Mouse (Mus musculus) spleen, adult 12 weeks (tissue): Measurements from ENCODE around the gene Ick.
A peak's percentile ranks its signal among the peaks of the same experiment; 100 is the strongest.
"Not testable (repeated sequence)": the region's sequence is repeated elsewhere in the genome, so short reads cannot be mapped to it uniquely, and the experiment has no call there.

ENCODE experiments used
- DNase-seq: peaks from one replicate; pipeline ENCODE4 v3.0.0; 2022; ENCODE audit warnings: low spot score

The Ick gene

GRCm38 (mm10) chr9:78148149-78148548 is 39.2 kb downstream of the Ick start:
- DNase-seq, result no peak

- DNase-seq, result not testable (repeated sequence)
Measured at GRCm38 (mm10) chr9:78149770-78150169, 40.8 kb downstream of the Ick start.

- DNase-seq, result no peak
Measured at GRCm38 (mm10) chr9:78154211-78154977, 45.4 kb downstream of the Ick start.

- DNase-seq, result no peak
Measured at GRCm38 (mm10) chr9:78157221-78157620, 48.2 kb downstream of the Ick start.

- DNase-seq, result no peak
Measured at GRCm38 (mm10) chr9:78163291-78163690, 54.3 kb downstream of the Ick start.

GRCm38 (mm10) chr9:78164741-78165140 is 55.7 kb downstream of the Ick start:
- DNase-seq, result no peak

GRCm38 (mm10) chr9:78165454-78165853 is 56.5 kb downstream of the Ick start:
- no peak for DNase-seq

- DNase-seq, result no peak
Measured at GRCm38 (mm10) chr9:78166694-78167452, 57.9 kb downstream of the Ick start.

GRCm38 (mm10) chr9:78167453-78167969 is 58.5 kb downstream of the Ick start:
- DNase-seq, result no peak

- DNase-seq, result no peak
Measured at GRCm38 (mm10) chr9:78168864-78169263, 59.9 kb downstream of the Ick start.

GRCm38 (mm10) chr9:78174016-78174415 is 65.0 kb downstream of the Ick start:
- DNase-seq, result no peak

- not testable (repeated sequence) for DNase-seq
Measured at GRCm38 (mm10) chr9:78174925-78175276, 65.9 kb downstream of the Ick start.

- DNase-seq, result peak; percentile 90
Measured at GRCm38 (mm10) chr9:78175277-78176200, 66.5 kb downstream of the Ick start.

- peak; percentile 60 for DNase-seq
Measured at GRCm38 (mm10) chr9:78176201-78176727, 67.3 kb downstream of the Ick start.

- no peak for DNase-seq
Measured at GRCm38 (mm10) chr9:78176831-78177230, 67.8 kb downstream of the Ick start.

- DNase-seq, result no peak
Measured at GRCm38 (mm10) chr9:78178197-78178596, 69.2 kb downstream of the Ick start.

- DNase-seq, result no peak
Measured at GRCm38 (mm10) chr9:78179071-78179470, 70.1 kb downstream of the Ick start.

- DNase-seq, result not testable (repeated sequence)
Measured at GRCm38 (mm10) chr9:78182474-78182873, 73.5 kb downstream of the Ick start, which contains the start of gene Gsta4. Gene Gsta4, plus strand, starts transcription at chr9:78182774.

GRCm38 (mm10) chr9:78185686-78186085 is 76.7 kb downstream of the Ick start:
- DNase-seq, result no peak

- no peak for DNase-seq
Measured at GRCm38 (mm10) chr9:78188910-78189309, 79.9 kb downstream of the Ick start.
